Mouse (Mus musculus) lung, postnatal 4 days (tissue): ENCODE data around the gene Unc79.

Experiments used
- DNase-seq, 2 experiments: peaks; one replicate each; pipeline ENCODE4 v3.0.0; 2021

Gene Unc79

DNA sequence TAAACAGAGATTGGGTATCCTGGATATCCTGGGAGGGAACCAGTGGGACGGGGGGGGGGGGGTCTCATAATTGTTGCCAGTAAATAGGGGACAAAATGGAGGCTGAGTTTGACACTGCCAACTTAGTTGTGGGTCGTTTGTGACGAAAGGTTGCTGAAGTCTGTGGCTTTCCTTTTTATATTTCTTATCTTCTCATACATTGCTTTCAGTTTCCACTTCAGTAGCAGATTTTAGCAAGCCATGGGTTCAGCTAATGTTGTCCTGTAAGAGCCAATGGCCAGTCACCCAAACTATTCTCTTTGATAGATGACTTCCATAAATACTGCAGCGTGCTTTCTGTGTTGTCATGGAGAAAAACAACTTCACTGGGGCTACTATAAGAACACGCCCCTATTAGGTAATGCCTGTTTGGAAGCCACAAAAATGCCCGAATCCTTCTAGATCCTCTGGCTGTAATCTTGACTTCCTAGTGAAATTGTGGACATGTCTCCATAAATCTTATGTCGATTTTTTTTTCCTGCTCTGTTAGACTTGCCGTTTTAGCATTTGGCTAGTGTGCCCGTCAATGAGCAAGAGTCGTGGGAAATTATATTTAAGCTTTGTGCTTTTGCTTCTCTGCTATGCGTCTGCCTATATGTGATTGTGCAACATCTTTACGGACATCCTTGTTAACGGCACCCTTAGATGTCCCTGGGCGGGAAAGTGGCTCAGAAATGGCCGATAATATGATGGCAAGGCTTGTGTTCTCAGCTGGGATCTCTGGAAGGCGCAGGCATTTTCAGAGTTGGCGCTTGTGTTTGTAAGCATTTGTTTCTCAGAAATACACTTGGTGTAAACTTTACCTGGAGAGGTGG, 181.0 kb downstream of the Unc79 start:
- DNase-seq, result no peak

DNA sequence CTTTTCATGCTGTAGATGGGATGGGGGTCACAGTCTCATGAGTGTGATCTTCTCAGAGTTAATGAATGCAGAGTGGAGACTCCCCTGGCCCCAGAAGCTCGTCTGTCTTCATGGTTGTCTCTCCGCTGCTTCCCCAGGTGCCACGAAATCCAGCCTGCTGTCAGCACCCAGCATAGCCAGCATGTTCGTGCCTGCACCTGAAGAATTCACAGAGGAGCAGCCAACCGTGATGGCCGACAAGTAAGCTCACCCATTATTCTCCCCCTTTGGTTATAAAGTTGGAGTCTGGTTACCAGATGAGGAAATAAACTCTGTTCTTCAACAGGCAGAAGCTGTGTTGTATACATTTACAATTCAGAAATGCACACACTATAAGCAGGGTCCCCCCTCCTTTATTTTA, 182.8 kb downstream of the Unc79 start:
- no peak for DNase-seq

DNA sequence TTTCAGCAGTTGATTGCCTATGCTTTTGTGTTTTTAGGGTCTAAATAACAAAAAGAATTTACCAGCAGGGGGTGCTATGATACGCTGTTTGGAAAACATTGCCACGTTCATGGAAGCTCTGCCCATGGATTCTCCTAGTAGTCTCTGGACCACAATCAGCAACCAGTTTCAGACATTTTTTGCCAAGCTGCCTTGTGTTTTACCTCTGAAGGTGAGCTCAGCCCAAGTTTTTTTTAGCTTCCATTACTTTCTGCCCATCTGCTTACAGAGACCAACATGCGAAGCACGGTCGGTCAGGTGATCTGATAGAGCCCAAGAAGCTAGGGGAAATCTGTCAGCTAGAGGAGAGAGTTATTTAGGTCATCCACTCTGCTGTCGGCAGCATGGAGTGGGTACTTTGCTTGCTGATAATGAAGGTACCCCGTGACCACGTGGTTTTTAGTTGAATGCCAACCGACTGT, 193.9 kb downstream of the Unc79 start:
- peak in 1 of 2 experiments; percentile 11 for DNase-seq

DNA sequence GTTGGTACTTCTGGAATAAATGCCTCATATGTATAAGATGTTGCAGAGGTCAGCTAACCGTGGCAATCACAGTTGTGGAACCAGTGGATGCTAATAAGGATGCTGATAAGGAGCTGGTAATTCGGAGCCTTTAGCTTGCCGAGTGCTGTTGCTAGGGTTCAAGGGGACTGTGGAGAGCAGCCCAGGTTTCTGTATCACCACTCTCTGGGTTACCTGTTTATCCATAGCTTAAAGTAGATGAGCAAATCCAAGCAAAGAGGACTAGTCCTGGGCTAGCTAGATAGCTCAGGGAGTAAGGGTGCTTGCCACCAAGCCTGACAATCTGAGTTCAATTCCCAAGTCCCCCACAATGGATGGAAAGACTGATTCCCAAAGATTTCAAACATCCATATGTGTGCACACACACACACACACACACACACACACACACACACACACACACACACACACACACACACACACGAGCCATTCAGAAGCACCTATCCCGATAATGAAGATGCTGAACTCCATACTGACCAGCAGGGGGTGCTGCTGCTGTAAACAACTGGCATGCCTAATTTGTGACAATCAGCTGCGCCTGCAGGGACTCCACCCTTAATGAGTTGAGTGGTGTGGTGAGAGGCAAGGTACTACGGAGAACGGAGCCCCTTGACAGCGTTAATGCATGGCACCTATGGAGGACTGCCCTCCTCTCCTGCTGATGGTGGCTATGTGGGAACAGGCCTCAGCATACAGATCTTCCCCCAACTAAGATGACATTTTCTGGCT, 195.3 kb downstream of the Unc79 start:
- peak; percentile 36 to 46 for DNase-seq

DNA sequence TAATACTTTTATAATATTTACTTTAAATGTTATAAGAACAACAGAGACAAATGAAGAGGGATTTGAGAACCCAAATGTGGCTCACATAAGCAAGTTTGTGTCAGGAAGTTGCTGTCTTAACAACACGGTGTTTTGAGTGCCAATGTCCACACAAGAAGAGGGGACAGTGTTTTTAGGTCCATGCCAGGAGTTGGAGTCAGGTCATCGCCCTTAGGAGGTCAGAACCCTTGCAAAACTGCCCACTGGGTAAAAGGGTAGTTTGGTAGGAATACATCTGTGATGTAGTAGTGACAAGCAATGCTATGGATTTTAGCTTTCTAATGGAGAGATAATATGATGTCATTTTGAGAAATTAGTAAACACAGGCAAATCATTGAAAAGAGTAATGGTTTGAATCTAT, 201.6 kb downstream of the Unc79 start:
- no peak for DNase-seq

DNA sequence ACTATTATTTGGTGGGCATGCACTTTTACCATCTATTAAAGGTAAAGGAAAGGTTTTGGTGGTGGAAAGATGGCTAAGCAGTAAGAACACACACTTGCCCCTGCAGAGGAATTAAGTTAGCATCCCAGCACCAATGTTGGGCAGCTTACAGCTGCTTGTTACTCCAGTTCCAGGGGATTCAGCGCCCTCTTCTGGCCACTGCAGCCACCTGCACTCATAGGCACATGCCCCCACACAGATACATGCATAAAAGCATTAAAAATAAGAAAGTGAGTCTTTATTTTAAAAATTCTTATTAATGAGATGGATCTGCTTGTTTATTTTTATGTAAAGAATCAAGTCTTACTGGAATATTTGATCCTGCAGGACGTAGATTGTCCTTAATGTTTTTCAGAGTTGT, 206.3 kb downstream of the Unc79 start:
- DNase-seq, result no peak

DNA sequence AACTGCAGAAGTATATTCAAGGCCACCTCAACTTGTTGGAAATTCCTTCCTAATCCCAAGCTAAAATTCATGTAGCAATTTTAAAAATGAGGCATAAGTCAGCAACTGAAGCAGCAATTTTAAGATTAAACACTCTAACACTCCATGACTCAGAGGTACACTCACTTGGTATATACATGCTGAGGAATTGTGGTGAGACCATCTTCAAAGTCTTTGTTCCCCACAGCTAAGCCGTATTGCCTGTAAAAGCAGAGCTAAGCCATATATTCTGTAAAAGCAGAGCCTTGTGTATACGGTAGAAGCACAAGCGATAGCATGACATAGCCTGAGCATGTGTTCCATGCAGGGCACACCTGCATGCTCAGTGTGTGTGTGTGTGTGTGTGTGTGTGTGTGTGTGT, 206.7 kb downstream of the Unc79 start:
- no peak for DNase-seq

DNA sequence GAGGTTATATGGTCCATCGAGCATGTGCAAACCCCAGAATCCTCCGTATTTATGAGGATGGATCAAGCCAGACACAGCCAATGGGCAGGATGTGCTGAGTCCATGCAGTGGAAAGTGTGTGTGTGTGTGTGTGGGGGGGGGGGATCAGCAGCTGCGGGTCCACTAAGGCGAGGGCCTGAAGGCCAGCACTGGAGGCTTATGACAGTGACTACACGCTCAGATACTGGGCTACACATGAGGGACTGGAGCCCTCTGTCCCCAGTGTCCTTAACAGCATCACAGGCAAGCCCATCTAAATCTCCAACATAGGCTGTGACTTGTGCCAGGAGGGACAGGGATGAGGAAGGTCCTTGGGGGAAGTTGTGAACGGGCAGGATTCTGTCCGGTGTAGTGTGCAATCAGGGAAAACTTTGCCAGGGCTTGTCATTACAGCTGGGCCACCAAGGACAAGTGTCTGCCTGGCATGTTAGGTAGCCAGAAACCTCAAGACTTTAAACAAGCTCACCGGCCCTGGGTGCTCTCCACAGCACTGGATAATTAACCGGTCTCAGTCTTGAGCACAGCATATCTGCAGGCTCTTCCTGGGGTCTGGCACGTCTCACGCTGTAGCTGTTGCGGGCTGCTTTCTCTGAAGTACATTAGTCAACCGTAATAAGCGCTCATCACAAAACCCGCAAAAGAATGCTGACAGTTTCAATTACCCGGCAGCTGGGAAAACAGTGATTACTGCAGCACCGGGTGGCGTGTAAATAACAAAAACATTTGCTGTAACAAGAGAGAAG, 208.7 kb downstream of the Unc79 start:
- no peak for DNase-seq

DNA sequence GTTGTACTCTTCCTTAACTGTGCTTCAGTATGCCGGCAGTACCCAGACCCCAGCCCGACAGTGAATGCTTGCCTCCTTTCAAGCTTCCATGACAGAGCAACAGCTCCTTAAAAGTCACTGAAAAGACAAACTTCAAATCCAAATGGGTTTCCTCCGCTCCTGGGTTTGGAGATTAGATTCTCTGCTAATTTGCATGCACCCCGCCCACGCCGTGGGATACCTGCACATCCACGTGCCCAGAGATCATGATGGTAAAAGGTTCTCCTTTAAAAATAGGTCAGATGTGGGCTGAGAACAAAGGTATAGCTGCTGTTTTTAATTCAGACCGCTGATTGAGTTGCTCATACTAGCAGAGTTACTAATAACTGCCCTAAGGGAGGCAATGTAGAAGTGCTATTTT, 210.4 kb downstream of the Unc79 start:
- no peak for DNase-seq

DNA sequence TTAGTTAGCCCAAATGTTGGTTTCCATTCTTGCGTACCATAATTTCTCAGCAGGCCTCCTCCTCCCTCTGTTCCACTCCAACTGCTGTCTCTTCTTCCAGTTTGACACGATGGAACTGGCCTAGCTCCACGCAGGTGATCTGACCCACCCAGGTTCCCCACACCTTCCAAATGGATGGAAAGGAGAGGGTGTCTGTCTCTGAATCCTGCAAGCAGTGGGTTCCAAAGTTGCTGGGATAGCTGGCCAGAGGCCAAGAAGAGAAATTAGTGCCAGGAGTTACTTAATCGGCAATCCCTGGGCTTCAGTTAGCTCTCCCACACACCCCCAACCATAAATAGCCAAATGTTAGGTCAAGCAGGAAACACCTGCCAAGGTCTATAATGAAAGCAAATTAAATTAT, 212.1 kb downstream of the Unc79 start:
- no peak for DNase-seq

DNA sequence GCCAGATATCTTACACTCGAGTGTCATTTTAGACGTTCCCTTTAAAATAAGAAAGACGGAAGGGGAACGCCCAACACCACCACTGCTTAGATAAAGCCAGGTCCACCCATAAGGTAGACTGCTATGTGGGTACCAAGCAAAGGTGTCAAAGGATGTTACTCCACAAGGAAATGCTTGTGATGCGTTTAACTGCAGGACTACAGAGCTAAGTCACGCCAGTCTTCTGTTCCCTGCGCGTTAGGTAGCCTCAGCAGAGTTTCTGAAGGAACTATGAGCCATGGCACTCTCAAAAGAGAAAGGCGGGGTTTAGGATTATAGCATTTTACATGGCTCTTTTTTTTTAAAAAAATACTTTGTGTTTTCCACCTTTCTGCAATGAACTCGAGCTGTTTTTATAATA, 214.9 kb downstream of the Unc79 start:
- DNase-seq, result no peak

DNA sequence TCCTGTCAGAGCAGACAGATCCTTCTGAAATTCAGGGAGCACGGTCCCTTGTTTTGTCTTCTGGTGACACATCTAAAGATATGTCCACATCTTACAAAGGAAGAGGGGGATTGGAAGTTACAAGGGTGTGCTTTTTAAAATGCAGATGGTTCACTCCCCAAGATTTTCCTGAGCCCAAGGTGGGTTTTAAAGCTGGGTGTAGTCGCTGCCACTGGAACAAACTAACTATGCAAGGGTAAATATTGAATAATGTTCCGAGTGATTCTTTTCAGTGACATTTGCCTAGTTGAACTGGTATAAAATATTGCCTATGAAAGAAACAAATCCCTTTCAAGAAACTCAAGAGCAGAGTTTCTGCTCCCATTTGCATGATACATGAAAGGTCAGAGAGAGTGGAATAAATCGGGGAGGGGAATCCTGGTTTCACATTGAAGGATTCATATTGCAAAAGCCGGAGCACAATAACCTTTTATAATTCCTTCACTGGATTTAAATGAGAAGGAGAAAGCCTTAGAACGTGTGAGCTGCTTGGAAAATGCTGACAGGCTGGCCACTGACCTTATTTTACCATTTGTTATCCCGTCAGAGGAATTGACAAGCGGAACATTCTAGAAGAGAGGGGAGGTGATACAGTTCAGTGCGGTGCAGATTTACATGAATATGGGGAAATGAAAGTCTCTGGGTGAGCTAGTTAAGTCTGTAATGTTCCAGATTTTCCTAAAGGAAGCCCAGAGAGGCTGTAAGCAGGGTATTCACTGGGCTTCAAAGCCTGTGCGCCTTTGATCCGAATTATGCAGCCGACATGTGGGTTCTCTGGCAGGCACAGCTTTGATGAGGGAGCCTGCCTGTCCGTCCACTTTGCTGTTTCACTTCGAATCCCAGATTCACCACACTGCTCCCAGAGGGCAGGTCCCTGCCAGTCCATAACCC, 215.7 kb downstream of the Unc79 start:
- no peak for DNase-seq

DNA sequence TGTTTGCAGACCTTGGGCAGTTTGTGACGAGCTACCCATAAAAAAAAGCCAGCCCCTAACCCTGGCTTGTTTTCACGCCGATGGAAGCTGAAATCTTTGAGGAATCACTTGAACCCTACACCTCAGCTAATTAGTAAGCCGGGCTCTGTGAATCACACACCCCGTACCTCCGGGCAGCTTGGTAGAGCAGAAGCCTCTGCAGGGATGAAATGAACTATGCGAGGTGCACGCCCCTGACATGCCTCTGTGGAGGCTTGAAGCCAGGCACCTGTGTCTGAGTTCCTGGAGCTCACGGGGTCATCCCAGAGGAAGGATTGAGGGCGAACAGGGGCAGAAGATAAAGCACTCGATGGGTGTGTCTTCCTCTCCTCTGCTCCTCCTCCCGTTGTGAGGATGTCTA, 220.2 kb downstream of the Unc79 start:
- no peak for DNase-seq

DNA sequence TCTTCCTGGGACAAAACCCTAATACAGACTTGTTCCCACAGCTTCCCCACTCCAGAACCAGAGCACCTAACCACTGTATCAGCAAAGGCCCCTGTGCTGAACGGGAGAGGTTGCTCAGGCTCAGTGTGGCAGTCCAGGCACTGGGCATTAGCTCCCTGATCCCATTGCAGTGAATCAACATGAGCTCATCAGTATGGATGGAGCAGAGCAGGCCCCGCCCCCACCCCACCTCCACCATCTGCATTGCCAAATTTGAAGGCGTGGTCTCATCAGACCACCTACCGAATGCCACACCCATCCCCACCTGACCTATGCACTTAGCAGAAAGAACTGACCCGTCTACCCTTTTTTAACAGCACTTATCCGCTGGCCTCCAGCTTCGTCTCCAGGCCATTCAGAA, 234.4 kb downstream of the Unc79 start:
- DNase-seq, result no peak

DNA sequence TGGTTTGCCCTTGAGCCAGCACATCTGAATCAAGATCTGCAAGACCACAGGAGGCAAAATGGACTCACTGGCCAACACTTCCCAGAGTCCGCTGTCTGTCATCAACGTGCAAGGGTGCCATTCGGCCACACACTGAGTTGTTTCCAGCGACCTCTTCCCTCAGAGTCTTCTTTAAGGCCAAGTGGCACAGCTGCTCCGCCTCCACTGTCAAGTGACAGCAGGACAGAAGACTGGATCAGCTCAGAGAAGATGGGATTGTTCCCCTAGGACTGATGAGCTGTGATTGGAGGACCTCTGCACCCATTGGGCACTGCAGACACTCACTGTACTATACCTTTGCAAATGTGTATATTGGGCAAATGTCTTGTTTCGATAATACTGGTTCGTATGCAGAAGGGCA, 238.4 kb downstream of the Unc79 start:
- peak in 1 of 2 experiments; percentile 63 for DNase-seq

DNA sequence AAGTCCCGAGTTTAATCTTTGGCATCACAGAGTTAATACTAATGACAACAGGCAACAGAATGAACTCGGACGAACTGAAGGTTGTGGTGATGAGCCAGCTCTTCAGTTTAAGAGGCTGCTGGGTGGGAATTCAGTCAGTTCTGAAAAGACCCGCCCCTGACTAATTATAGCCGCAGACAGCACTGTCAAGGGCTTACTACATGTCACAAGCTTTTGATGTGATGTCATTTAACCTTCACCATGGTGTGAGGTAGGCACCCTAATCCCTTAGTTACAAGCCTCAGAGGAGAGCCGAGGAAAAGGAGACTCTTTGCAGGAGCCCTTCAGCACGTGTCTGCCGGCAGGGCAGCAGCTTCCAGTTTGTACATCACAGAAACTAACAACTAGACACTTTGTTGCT, 239.6 kb downstream of the Unc79 start:
- DNase-seq, result no peak

DNA sequence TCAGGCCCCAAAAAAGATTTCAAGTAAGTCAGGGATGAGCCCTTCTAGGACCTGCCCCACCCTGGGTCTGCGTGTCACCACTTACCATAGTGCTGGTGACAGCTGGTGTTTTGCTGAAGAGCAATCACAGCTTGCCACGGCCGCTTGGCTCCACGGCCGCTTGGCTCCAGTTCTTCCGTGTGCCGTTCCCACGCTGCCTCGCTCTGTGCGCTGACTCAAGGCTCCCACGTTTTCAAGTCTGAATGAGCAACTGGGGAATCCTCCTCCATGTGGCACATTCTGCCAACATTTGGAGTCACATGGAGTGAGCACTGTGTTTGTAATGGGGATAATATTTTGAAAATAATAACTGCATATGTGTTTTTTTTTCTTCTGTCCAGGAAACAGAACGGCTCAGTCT, 241.1 kb downstream of the Unc79 start:
- peak in 1 of 2 experiments; percentile 35 for DNase-seq

DNA sequence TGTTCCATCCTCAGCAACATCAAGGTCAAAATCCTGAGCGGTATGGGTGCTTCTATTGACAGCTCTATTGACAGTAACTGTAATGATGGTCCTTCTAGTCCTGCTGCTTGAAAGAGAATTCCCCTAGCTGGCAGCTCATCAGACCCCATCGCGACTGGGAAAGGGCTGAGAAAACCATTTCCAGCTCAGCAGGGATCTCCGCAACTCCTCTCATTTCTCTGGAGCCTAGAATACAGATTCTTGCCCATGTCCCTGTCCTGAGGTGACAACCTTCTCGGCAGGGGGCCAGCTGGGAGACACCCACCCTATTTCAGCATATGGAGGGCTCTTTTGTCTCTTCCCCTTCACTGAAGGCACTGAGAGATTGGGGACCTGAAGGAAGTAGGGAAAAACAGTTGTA, 244.3 kb downstream of the Unc79 start:
- no peak for DNase-seq

DNA sequence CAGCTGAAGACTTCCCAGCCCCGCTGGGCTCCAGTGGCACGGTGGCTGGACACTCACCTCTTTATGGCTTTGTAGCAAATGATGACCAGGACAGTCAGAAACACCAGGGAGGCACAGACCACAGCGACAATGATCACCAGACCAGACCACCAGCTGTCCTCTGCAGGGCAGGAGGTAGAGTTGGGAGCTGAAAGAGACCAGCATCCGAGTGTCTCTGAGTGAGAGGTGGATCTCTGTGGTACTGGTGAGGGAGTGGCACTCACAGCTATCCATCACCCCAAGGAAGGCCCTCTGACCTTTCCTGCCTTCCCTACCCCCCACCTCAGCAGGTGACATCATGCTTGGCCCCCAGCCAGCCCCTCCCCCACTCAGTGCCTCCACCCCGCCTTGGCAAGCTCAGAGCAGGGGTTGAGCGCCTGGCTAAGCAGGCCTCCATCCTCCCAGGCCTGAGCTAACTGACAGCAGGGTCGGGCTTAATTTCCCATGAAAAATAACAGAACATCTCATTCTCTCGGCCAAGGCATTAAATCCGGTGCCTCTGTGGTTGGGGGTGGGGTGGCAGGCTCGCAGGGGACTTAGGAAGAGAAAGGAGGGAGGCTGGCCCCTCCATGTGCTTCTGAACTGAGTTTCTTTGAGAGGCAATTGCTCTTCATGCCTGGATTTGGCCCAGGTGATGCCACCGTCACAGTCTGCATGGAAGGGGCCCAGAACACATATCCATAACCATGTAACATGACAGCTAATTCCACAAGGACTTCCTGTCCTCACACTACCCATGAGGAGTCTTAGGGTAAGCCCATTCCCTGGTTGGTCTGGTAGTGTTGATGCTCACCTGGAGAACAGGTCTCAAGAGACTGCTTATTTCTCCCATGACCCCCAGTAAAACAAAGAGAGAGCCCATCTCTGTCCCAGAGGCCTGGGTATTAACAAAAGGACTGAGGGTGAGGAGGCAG, 254.2 kb downstream of the Unc79 start:
- peak in 1 of 2 experiments; percentile 16 for DNase-seq

DNA sequence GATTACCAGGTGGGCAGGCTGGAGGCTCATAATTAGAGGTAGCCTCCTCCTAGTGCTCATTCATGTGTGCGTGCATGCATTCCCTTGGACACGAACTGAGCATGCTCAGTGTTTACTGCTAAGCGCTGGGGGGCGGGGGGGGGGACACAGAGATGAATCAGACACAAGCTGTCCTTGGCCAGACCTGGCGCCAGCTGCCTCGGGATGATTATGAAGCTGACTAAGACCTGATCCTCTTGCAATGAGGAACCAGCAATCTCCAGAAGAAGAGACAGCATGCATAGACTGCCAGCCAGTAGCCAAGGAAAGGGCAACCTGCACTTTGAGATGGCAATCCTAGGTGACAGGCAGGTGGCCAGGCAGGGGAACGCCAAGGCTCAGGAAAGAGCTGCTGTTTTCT, 256.9 kb downstream of the Unc79 start:
- no peak for DNase-seq

DNA sequence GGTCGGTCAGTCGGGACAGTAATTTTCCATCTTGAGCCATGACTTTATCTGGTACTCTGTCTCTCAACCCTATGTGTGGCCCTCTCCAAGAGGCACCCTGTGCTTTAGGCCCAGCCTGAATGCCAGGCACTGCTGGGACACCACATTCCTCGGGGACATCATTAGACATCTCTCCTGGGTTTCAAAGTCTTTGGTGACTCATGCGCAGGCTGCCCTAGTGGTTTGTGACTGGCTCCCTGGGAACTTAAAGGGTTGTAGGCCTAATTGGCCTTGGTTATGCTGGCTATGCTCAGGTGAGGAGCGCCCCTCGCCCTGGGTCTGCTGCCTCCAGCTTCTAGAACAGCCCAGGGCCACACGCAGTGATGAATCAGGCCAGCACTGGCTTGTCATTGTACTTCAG, 260.9 kb downstream of the Unc79 start:
- DNase-seq, result no peak
